ENCODE assay signal across 19 mouse cellular contexts in genomic region chr4:133189396-133189795, GRCm38 (mm10). TPM values are rescaled to one million over a fixed set of nuclear protein-coding genes. Genes with fewer than 3 reads are reported as not detected.
"Had no signal": no experiment of that assay in that cellular context is flagged by ENCODE, and none has a peak within 500 bp of the region (broad histone marks: within the 10 kb centered on the region; RNA-seq: fewer than 3 reads in every experiment).

No protein-coding gene starts in this region.

- DNase-seq: lung, postnatal 14 days; lung, postnatal 36 days; right cerebral cortex, postnatal 14 days; thymus, adult 2 months; thymus, postnatal 25 days; thymus, postnatal 4 days had no signal

- H3K27me3 ChIP-seq: lung, embryonic 15.5 days; megakaryocyte, embryonic 14.5 days; midbrain, embryonic 13.5 days; midbrain, embryonic 15.5 days; neural tube, embryonic 12.5 days; stomach, embryonic 15.5 days had no signal

- H3K9me3 ChIP-seq: lung, embryonic 15.5 days; megakaryocyte, embryonic 14.5 days; midbrain, embryonic 13.5 days; midbrain, embryonic 15.5 days; neural tube, embryonic 12.5 days; stomach, embryonic 15.5 days had no signal

- H3K9ac ChIP-seq: lung, embryonic 15.5 days; midbrain, embryonic 13.5 days; midbrain, embryonic 15.5 days; neural tube, embryonic 12.5 days; stomach, embryonic 15.5 days had no signal

- H3K4me3 ChIP-seq: lung, embryonic 15.5 days; megakaryocyte, embryonic 14.5 days; midbrain, embryonic 13.5 days; midbrain, embryonic 15.5 days; neural tube, embryonic 12.5 days; stomach, embryonic 15.5 days had no signal

- ATAC-seq: lung, postnatal 0 days; midbrain, embryonic 13.5 days; midbrain, embryonic 15.5 days had no signal

- H3K4me2 ChIP-seq: lung, embryonic 15.5 days; midbrain, embryonic 11.5 days; midbrain, embryonic 13.5 days; midbrain, embryonic 15.5 days; neural tube, embryonic 12.5 days; stomach, embryonic 15.5 days had no signal

- H3K27ac ChIP-seq: lung, embryonic 15.5 days; macrophage; midbrain, embryonic 13.5 days; midbrain, embryonic 15.5 days; neural tube, embryonic 12.5 days; stomach, embryonic 15.5 days; stomach, postnatal 0 days had no signal

RNA-seq across cellular contexts. Expression of gene Cd164l2, which starts 22.5 kb away (rescaled TPM):
- total RNA-seq: megakaryocyte progenitor cell, adult 5-6 weeks; monocyte, adult 5-6 weeks had no signal
- polyA plus RNA-seq: macrophage had no signal

RNA-seq across cellular contexts. Expression of gene Gpr3, which starts 22.9 kb away (rescaled TPM):
- total RNA-seq: monocyte, adult 5-6 weeks; neutrophil, adult 5-6 weeks had no signal
- polyA plus RNA-seq: lung, postnatal 0 days; macrophage; thymus, adult 2 months had no signal
